Mouse (Mus musculus) spleen, adult 2 months (tissue): ENCODE data around the gene Ctnna3. TPM values are rescaled to one million over a fixed set of nuclear protein-coding genes. Genes with fewer than 3 reads are reported as not detected.
"Not testable (repeated sequence)": the region's sequence is repeated elsewhere in the genome, so short reads cannot be mapped to it uniquely, and the experiment has no call there.

Experiments
- DNase-seq, 2 experiments: peaks; one replicate each; pipeline versions ENCODE4 v3.0.0 to v3.0.0-alpha.2; 2012 to 2021; ENCODE audit warnings: low spot score in 2 of 2, low read depth in 1 of 2
- H3K27ac ChIP-seq: fragments of 200-500 bp; 2 replicates; pipeline ENCODE4 v1.5.1; 2012; ENCODE audit warnings: low read length, inconsistent platforms; ENCODE audit not compliant: insufficient read depth
- H3K27me3 ChIP-seq: fragments of 200-500 bp; 2 replicates; pipeline ENCODE4 v1.6.1; 2012; ENCODE audit warnings: mild to moderate bottlenecking, moderate library complexity, low read length, inconsistent platforms; ENCODE audit not compliant: control insufficient read depth, insufficient read depth
- H3K36me3 ChIP-seq: fragments of 200-500 bp; 2 replicates; pipeline ENCODE4 v1.6.1; 2012; ENCODE audit warnings: mild to moderate bottlenecking, low read length, inconsistent platforms; ENCODE audit not compliant: control insufficient read depth, insufficient read depth
- H3K4me1 ChIP-seq: fragments of 200-500 bp; 2 replicates; pipeline ENCODE4 v1.6.1; 2011; ENCODE audit warnings: inconsistent platforms; ENCODE audit not compliant: control insufficient read depth, insufficient read depth, insufficient read length
- H3K4me3 ChIP-seq: fragments of 200-500 bp; 2 replicates; pipeline ENCODE4 v1.5.1; 2011; ENCODE audit warnings: mild to moderate bottlenecking, inconsistent platforms; ENCODE audit not compliant: insufficient read depth, insufficient read length; ENCODE audit errors: extremely low read depth
- CTCF ChIP-seq: fragments of 200-500 bp; IDR thresholded peaks from 2 replicates; pipeline ENCODE4 v1.5.1; 2011; ENCODE audit warnings: mild to moderate bottlenecking, inconsistent platforms; ENCODE audit not compliant: insufficient read depth, insufficient read length, insufficient replicate concordance; ENCODE audit errors: extremely low read depth
- POLR2A ChIP-seq: fragments of 200-500 bp; IDR thresholded peaks from 2 replicates; pipeline ENCODE4 v1.6.1; 2011; ENCODE audit warnings: low read depth, low read length, inconsistent platforms
- WGBS: fragments of 180-500 bp; shearing (Covaris S2); methylation state at CpG from one replicate; pipeline ENCODE4 v1.1.7; 2018; 5-methylcytosine and 5-hydroxymethylcytosine counted together
- polyA plus RNA-seq: library from polyadenylated mRNA; depleted of rRNA; stranded (reverse); fragments of >200 nt; gene quantifications from 2 replicates; pipeline ENCODE4 v1.2.3, GENCODE M21; 2012

Gene Ctnna3
- polyA plus RNA-seq, 1 experiment, result 0.07 TPM

- Histone ChIP-seq H3K27ac (no peak overlapping the region), H3K4me3 (no peak overlapping the region), H3K27me3 (no peaks in the 10 kb centered on the region), H3K4me1 (no peaks in the 10 kb centered on the region), H3K36me3 (no peaks in the 10 kb centered on the region)
- 78% methylated on average over 2 of the region's 2 CpGs for WGBS
- TF ChIP-seq CTCF (no peak), POLR2A (no peak)
- DNase-seq, result no peak
Measured at GRCm38 (mm10) chr10:64396579-64396978, 966.7 kb downstream of the Ctnna3 start.

GRCm38 (mm10) chr10:64418396-64418795, 988.5 kb downstream of the Ctnna3 start:
- H3K4me3 ChIP-seq, H3K27ac ChIP-seq, H3K36me3 ChIP-seq, DNase-seq, H3K4me1 ChIP-seq, H3K27me3 ChIP-seq: not testable (repeated sequence)
- 27% methylated on average over 1 of the region's 1 CpGs for WGBS

GRCm38 (mm10) chr10:64438736-64439135, 1008.8 kb downstream of the Ctnna3 start:
- Histone ChIP-seq H3K36me3 (no peaks in the 10 kb centered on the region), H3K27ac (no peak overlapping the region)

GRCm38 (mm10) chr10:64448624-64449023, 1018.7 kb downstream of the Ctnna3 start:
- Histone ChIP-seq H3K36me3 (no peaks in the 10 kb centered on the region), H3K4me1 (no peaks in the 10 kb centered on the region), H3K27me3 (no peaks in the 10 kb centered on the region), H3K4me3 (no peak overlapping the region), H3K27ac (no peak overlapping the region)
- no peak for DNase-seq
- TF ChIP-seq CTCF (no peak), POLR2A (no peak)
- WGBS, result 86% methylated on average over 2 of the region's 2 CpGs

More at GRCm38 (mm10) chr10:64438736-64439135, 1008.8 kb downstream of the Ctnna3 start:
- DNase-seq, result no peak
- Histone ChIP-seq H3K4me1 (no peaks in the 10 kb centered on the region), H3K27me3 (no peaks in the 10 kb centered on the region), H3K4me3 (no peak overlapping the region)
- no peak for TF ChIP-seq CTCF
- TF ChIP-seq POLR2A, result no peak

GRCm38 (mm10) chr10:64483281-64483680, 1053.4 kb downstream of the Ctnna3 start:
- no peak for TF ChIP-seq POLR2A
- no peak for TF ChIP-seq CTCF
- DNase-seq, result no peak
- Histone ChIP-seq H3K36me3 (no peaks in the 10 kb centered on the region), H3K4me3 (no peak overlapping the region), H3K27me3 (no peaks in the 10 kb centered on the region), H3K4me1 (no peaks in the 10 kb centered on the region), H3K27ac (no peak overlapping the region)
- WGBS, result 76% methylated on average over 5 of the region's 5 CpGs

- Histone ChIP-seq H3K36me3 (no peaks in the 10 kb centered on the region), H3K27me3 (no peaks in the 10 kb centered on the region), H3K4me1 (no peaks in the 10 kb centered on the region), H3K27ac (no peak overlapping the region), H3K4me3 (no peak overlapping the region)
- TF ChIP-seq CTCF (no peak), POLR2A (no peak)
- DNase-seq, result no peak
Measured at GRCm38 (mm10) chr10:64489471-64489870, 1059.6 kb downstream of the Ctnna3 start.

- Histone ChIP-seq H3K4me1 (no peaks in the 10 kb centered on the region), H3K27me3 (no peaks in the 10 kb centered on the region), H3K36me3 (no peaks in the 10 kb centered on the region), H3K27ac (no peak overlapping the region), H3K4me3 (no peak overlapping the region)
- no peak for DNase-seq
- no peak for TF ChIP-seq POLR2A
- no peak for TF ChIP-seq CTCF
- WGBS, result 84% methylated on average over 3 of the region's 3 CpGs
Measured at GRCm38 (mm10) chr10:64543647-64544046, 1113.7 kb downstream of the Ctnna3 start.

- Histone ChIP-seq H3K36me3 (no peaks in the 10 kb centered on the region), H3K4me1 (no peaks in the 10 kb centered on the region), H3K27me3 (no peaks in the 10 kb centered on the region), H3K4me3 (no peak overlapping the region), H3K27ac (no peak overlapping the region)
- DNase-seq, result no peak
- TF ChIP-seq CTCF, result no peak
- TF ChIP-seq POLR2A, result no peak
- 54% methylated on average over 2 of the region's 2 CpGs for WGBS
Measured at GRCm38 (mm10) chr10:64544389-64544788, 1114.5 kb downstream of the Ctnna3 start.
